Mouse (Mus musculus) spleen, postnatal 4 days (tissue): ENCODE data around the gene Ccdc169.

Source experiments
- DNase-seq, 2 experiments: peaks; one replicate each; pipeline ENCODE4 v3.0.0; 2022; ENCODE audit warnings: low spot score in 2 of 2

Ccdc169 gene

GRCm38 (mm10) chr3:55137039-55137438 is at the start of gene Ccdc169:
Gene Ccdc169 (plus strand): TSS chr3:55137339.
- no peak for DNase-seq

GRCm38 (mm10) chr3:55087360-55087759 is 49.8 kb upstream of the Ccdc169 start:
- no peak for DNase-seq

- DNase-seq, result no peak
These were observed 48.8 kb upstream of the Ccdc169 start for GRCm38 (mm10) chr3:55088359-55088758.

GRCm38 (mm10) chr3:55088843-55089242 is 48.3 kb upstream of the Ccdc169 start:
- DNase-seq, result no peak

- no peak for DNase-seq
These were observed 47.8 kb upstream of the Ccdc169 start for GRCm38 (mm10) chr3:55089291-55089690.

GRCm38 (mm10) chr3:55093161-55093560 is 44.0 kb upstream of the Ccdc169 start:
- no peak for DNase-seq

- DNase-seq, result no peak
These were observed 41.0 kb upstream of the Ccdc169 start for GRCm38 (mm10) chr3:55095968-55096654.

GRCm38 (mm10) chr3:55096655-55097005 is 40.5 kb upstream of the Ccdc169 start:
- no peak for DNase-seq

- DNase-seq, result no peak
These were observed 40.0 kb upstream of the Ccdc169 start for GRCm38 (mm10) chr3:55097186-55097585.

- no peak for DNase-seq
These were observed 39.1 kb upstream of the Ccdc169 start for GRCm38 (mm10) chr3:55098014-55098413.

- DNase-seq, result no peak
These were observed 38.1 kb upstream of the Ccdc169 start for GRCm38 (mm10) chr3:55098990-55099389.

GRCm38 (mm10) chr3:55101092-55101491 is 36.0 kb upstream of the Ccdc169 start:
- DNase-seq, result no peak

- no peak for DNase-seq
These were observed 31.6 kb upstream of the Ccdc169 start for GRCm38 (mm10) chr3:55105372-55106023.

- no peak for DNase-seq
These were observed 31.1 kb upstream of the Ccdc169 start for GRCm38 (mm10) chr3:55106051-55106450.

- DNase-seq, result no peak
These were observed 28.0 kb upstream of the Ccdc169 start for GRCm38 (mm10) chr3:55109097-55109496.

- DNase-seq, result peak; percentile 91 to 98
These were observed 25.0 kb upstream of the Ccdc169 start, which contains the start of gene Spg20 for GRCm38 (mm10) chr3:55111935-55112709. Gene Spg20 (plus strand): TSS chr3:55112108.

- DNase-seq, result no peak
These were observed 24.3 kb upstream of the Ccdc169 start for GRCm38 (mm10) chr3:55112710-55113415.

- DNase-seq, result no peak
These were observed 22.6 kb upstream of the Ccdc169 start for GRCm38 (mm10) chr3:55114313-55115065.

GRCm38 (mm10) chr3:55115071-55115470 is 22.1 kb upstream of the Ccdc169 start:
- DNase-seq, result no peak

- no peak for DNase-seq
These were observed 21.1 kb upstream of the Ccdc169 start for GRCm38 (mm10) chr3:55115989-55116388.

GRCm38 (mm10) chr3:55119275-55119898 is 17.8 kb upstream of the Ccdc169 start:
- no peak for DNase-seq
